Mouse (Mus musculus) mouse embryonic stem cell (cell line): ENCODE measurements around the gene Tnip1.

ENCODE experiments used
- in situ Hi-C, 2 experiments: fragments of 300-500 bp; cut with MboI; formaldehyde crosslinking; loops; 1 replicate in 1 of 2; 3 replicates in 1 of 2; pipeline ENCODE4 v1.14.3; 2019 to 2020; ENCODE audit warnings: low sequenced_read_pairs in 2 of 2, low pct_unique_long_range_greater_than_20kb in 1 of 2, mixed read lengths in 1 of 2; ENCODE audit not compliant: unreplicated experiment in 1 of 2

Gene Tnip1

GRCm38 (mm10) chr11:54962810-54963209 is at the start of gene Tnip1:
Gene Tnip1, minus strand, starts transcription at chr11:54962917.
- in situ Hi-C loops = no loop called here

GRCm38 (mm10) chr11:55011440-55011839 is 48.7 kb upstream of the Tnip1 start:
- in situ Hi-C loops = no loop called here

- in situ Hi-C loops = no loop called here
Observed at GRCm38 (mm10) chr11:55008230-55008629, 45.5 kb upstream of the Tnip1 start.

- in situ Hi-C loops = no loop called here
Observed at GRCm38 (mm10) chr11:55005684-55006083, 43.0 kb upstream of the Tnip1 start.

- in situ Hi-C loops = no loop called here
Observed at GRCm38 (mm10) chr11:55004970-55005502, 42.3 kb upstream of the Tnip1 start.

GRCm38 (mm10) chr11:54998708-54999107 is 36.0 kb upstream of the Tnip1 start:
- in situ Hi-C loops = loop anchor here in 1 of 2 experiments (5.0 kb wide), 1 partner anchor 44 kb away; no protein-coding TSS in a partner anchor

- in situ Hi-C loops = loop anchor here in 1 of 2 experiments (5.0 kb wide), 1 partner anchor 44 kb away; no protein-coding TSS in a partner anchor
Observed at GRCm38 (mm10) chr11:54998284-54998683, 35.6 kb upstream of the Tnip1 start.

- in situ Hi-C loops = loop anchor here in 1 of 2 experiments (5.0 kb wide), 1 partner anchor 46 kb away; no protein-coding TSS in a partner anchor
Observed at GRCm38 (mm10) chr11:54996176-54996575, 33.5 kb upstream of the Tnip1 start.

- in situ Hi-C loops = loop anchor here (5.0 to 10.0 kb wide), 2 partner anchors 103 to 105 kb away; no protein-coding TSS in a partner anchor
Observed at GRCm38 (mm10) chr11:54989920-54990319, 27.2 kb upstream of the Tnip1 start.

GRCm38 (mm10) chr11:54988754-54989349 is 26.1 kb upstream of the Tnip1 start:
- in situ Hi-C loops = loop anchor here (5.0 to 10.0 kb wide), 2 partner anchors 102 to 104 kb away; no protein-coding TSS in a partner anchor

GRCm38 (mm10) chr11:54987974-54988373 is 25.3 kb upstream of the Tnip1 start:
- in situ Hi-C loops = loop anchor here (5.0 to 10.0 kb wide), 2 partner anchors 101 to 103 kb away; no protein-coding TSS in a partner anchor

- in situ Hi-C loops = loop anchor here (5.0 to 10.0 kb wide), 2 partner anchors 98 to 100 kb away; no protein-coding TSS in a partner anchor
Observed at GRCm38 (mm10) chr11:54985086-54985485, 22.4 kb upstream of the Tnip1 start.

GRCm38 (mm10) chr11:54984581-54984980 is 21.9 kb upstream of the Tnip1 start:
- in situ Hi-C loops = loop anchor here in 1 of 2 experiments (5.0 to 10.0 kb wide), 2 partner anchors 52 to 100 kb away; no protein-coding TSS in a partner anchor

GRCm38 (mm10) chr11:54984085-54984484 is 21.4 kb upstream of the Tnip1 start:
- in situ Hi-C loops = loop anchor here in 1 of 2 experiments (5.0 to 10.0 kb wide), 2 partner anchors 52 to 99 kb away; no protein-coding TSS in a partner anchor

- in situ Hi-C loops = loop anchor here in 1 of 2 experiments (5.0 to 10.0 kb wide), 2 partner anchors 50 to 98 kb away; no protein-coding TSS in a partner anchor
Observed at GRCm38 (mm10) chr11:54982520-54982919, 19.8 kb upstream of the Tnip1 start.

- in situ Hi-C loops = loop anchor here in 1 of 2 experiments (5.0 to 10.0 kb wide), 2 partner anchors 49 to 97 kb away; no protein-coding TSS in a partner anchor
Observed at GRCm38 (mm10) chr11:54981630-54982029, 18.9 kb upstream of the Tnip1 start.

GRCm38 (mm10) chr11:54977385-54977937 is 14.7 kb upstream of the Tnip1 start:
- in situ Hi-C loops = loop anchor here in 1 of 2 experiments (5.0 kb wide), 1 partner anchor 45 kb away; no protein-coding TSS in a partner anchor

GRCm38 (mm10) chr11:54976351-54976750 is 13.6 kb upstream of the Tnip1 start:
- in situ Hi-C loops = loop anchor here in 1 of 2 experiments (5.0 kb wide), 1 partner anchor 44 kb away; no protein-coding TSS in a partner anchor

- in situ Hi-C loops = loop anchor here in 1 of 2 experiments (5.0 kb wide), 1 partner anchor 43 kb away; no protein-coding TSS in a partner anchor
Observed at GRCm38 (mm10) chr11:54975756-54976155, 13.0 kb upstream of the Tnip1 start.
